Mouse (Mus musculus) MEL-GATA-1-ER (cell line): ENCODE data around the gene Emsy.

Experiments
- DNase-seq: peaks from one replicate; pipeline ENCODE4 v3.0.0-alpha.2; 2012; ENCODE audit warnings: low read depth; ENCODE audit errors: extremely low read depth

Gene Emsy

GRCm38 (mm10) chr7:98579731-98580130 lies 76.9 kb downstream of the Emsy start:
- no peak for DNase-seq

GRCm38 (mm10) chr7:98577461-98577860 lies 79.1 kb downstream of the Emsy start:
- DNase-seq, result no peak

GRCm38 (mm10) chr7:98575651-98576239 lies 80.8 kb downstream of the Emsy start:
- DNase-seq, result no peak

GRCm38 (mm10) chr7:98574771-98575191 lies 81.8 kb downstream of the Emsy start:
- no peak for DNase-seq

GRCm38 (mm10) chr7:98574271-98574670 lies 82.3 kb downstream of the Emsy start:
- DNase-seq, result no peak

- no peak for DNase-seq
Observed at GRCm38 (mm10) chr7:98573231-98573781, 83.3 kb downstream of the Emsy start.

- DNase-seq, result no peak
Observed at GRCm38 (mm10) chr7:98572223-98572868, 84.2 kb downstream of the Emsy start.

- no peak for DNase-seq
Observed at GRCm38 (mm10) chr7:98570824-98571505, 85.6 kb downstream of the Emsy start.

GRCm38 (mm10) chr7:98567056-98567455 lies 89.5 kb downstream of the Emsy start:
- no peak for DNase-seq

GRCm38 (mm10) chr7:98564607-98565364 lies 91.8 kb downstream of the Emsy start:
- peak; percentile 28 for DNase-seq

- no peak for DNase-seq
Observed at GRCm38 (mm10) chr7:98563991-98564390, 92.6 kb downstream of the Emsy start.

- no peak for DNase-seq
Observed at GRCm38 (mm10) chr7:98562966-98563365, 93.6 kb downstream of the Emsy start.

- no peak for DNase-seq
Observed at GRCm38 (mm10) chr7:98562186-98562585, 94.4 kb downstream of the Emsy start.

GRCm38 (mm10) chr7:98561556-98562164 lies 94.9 kb downstream of the Emsy start:
- DNase-seq, result no peak

- no peak for DNase-seq
Observed at GRCm38 (mm10) chr7:98558128-98558921, 98.3 kb downstream of the Emsy start.

- no peak for DNase-seq
Observed at GRCm38 (mm10) chr7:98556767-98557394, 99.7 kb downstream of the Emsy start.

GRCm38 (mm10) chr7:98551041-98551440 lies 105.5 kb downstream of the Emsy start:
- DNase-seq, result no peak

GRCm38 (mm10) chr7:98550596-98550995 lies 106.0 kb downstream of the Emsy start:
- DNase-seq, result no peak

- no peak for DNase-seq
Observed at GRCm38 (mm10) chr7:98548839-98549238, 107.7 kb downstream of the Emsy start.

GRCm38 (mm10) chr7:98544556-98544955 lies 112.0 kb downstream of the Emsy start:
- DNase-seq, result no peak
